Mouse (Mus musculus) embryonic fibroblast, embryonic 13.5 days (primary cell): ENCODE results near the gene Pdss2.

Source experiments
- CTCF ChIP-seq: IDR thresholded peaks from 2 replicates; pipeline ENCODE4 v1.5.1; 2011; ENCODE audit warnings: mild to moderate bottlenecking, control low read depth, low read length, moderate library complexity, borderline replicate concordance; ENCODE audit not compliant: insufficient read depth
- POLR2A ChIP-seq: IDR thresholded peaks from 2 replicates; pipeline ENCODE4 v1.6.1; 2011; ENCODE audit warnings: low read depth, mild to moderate bottlenecking, control low read depth, low read length, moderate library complexity

GRCm38 (mm10) chr10:43452663-43452996, 231.3 kb downstream of the Pdss2 start:
- TF ChIP-seq CTCF (no peak), POLR2A (no peak)
